ENCODE assay signal across 27 mouse cellular contexts in genomic region chr5:140570223-140570870, GRCm38 (mm10). TPM values are rescaled to one million over a fixed set of nuclear protein-coding genes. Genes with fewer than 3 reads are reported as not detected.
DNase-seq lines count a peak whose midpoint lies in the region; ATAC-seq and TF ChIP-seq lines count a peak whose summit lies in the region.
"Had no signal": no experiment of that assay in that cellular context is flagged by ENCODE, and none has a peak within 500 bp of the region (broad histone marks: within the 10 kb centered on the region; RNA-seq: fewer than 3 reads in every experiment).

No protein-coding gene starts in this region.

- no peak overlapping the region for H3K27ac ChIP-seq in midbrain, postnatal 0 days (ENCODE audit: low read depth, low read length)
- no peak overlapping the region for H3K27ac ChIP-seq in midbrain, embryonic 15.5 days
- no peak overlapping the region for H3K27ac ChIP-seq in thymus, adult 2 months (ENCODE audit: control insufficient read depth, insufficient read depth, low read length)
- H3K27ac ChIP-seq: hindbrain, embryonic 15.5 days; kidney, postnatal 0 days; liver, embryonic 13.5 days; midbrain, embryonic 13.5 days had no signal

- no peaks in the 10 kb centered on the region for H3K27me3 ChIP-seq in midbrain, postnatal 0 days (ENCODE audit: insufficient read depth, low read length)
- no peaks in the 10 kb centered on the region for H3K27me3 ChIP-seq in midbrain, embryonic 15.5 days (replicated peaks)
- H3K27me3 ChIP-seq in thymus, adult 2 months (ENCODE audit: control insufficient read depth, insufficient read depth, low read length), result no peaks in the 10 kb centered on the region
- H3K27me3 ChIP-seq: hindbrain, embryonic 15.5 days; limb, embryonic 13.5 days; liver, embryonic 13.5 days had no signal

- H3K9me3 ChIP-seq in midbrain, postnatal 0 days (ENCODE audit: low read length), result no peaks in the 10 kb centered on the region
- H3K9me3 ChIP-seq in midbrain, embryonic 15.5 days, result no peaks in the 10 kb centered on the region
- H3K9me3 ChIP-seq: hindbrain, embryonic 15.5 days; limb, embryonic 13.5 days; liver, embryonic 13.5 days; midbrain, embryonic 13.5 days had no signal

- TF ChIP-seq POLR2A in thymus, adult 2 months (IDR thresholded peaks at IDR 0.05; ENCODE audit: control insufficient read depth, extremely low read depth, insufficient read depth, low read length, poor library complexity), result no peak

- no peak overlapping the region for H3K4me3 ChIP-seq in midbrain, postnatal 0 days (ENCODE audit: low read depth, low read length)
- no peak overlapping the region for H3K4me3 ChIP-seq in midbrain, embryonic 15.5 days
- no peak overlapping the region for H3K4me3 ChIP-seq in thymus, adult 2 months (ENCODE audit: control insufficient read depth, insufficient read depth, low read length)
- H3K4me3 ChIP-seq: heart, adult 2 months; hindbrain, embryonic 15.5 days; limb, embryonic 13.5 days; liver, embryonic 13.5 days; midbrain, embryonic 13.5 days; myocyte had no signal

- peak; percentile 26; the same call in 1 of the 2 replicates for TF ChIP-seq CTCF in midbrain, postnatal 0 days (IDR thresholded peaks at IDR 0.05)
- TF ChIP-seq CTCF in thymus, adult 2 months (IDR thresholded peaks at IDR 0.05; ENCODE audit: borderline replicate concordance, control insufficient read depth, extremely low read depth, insufficient read depth, low read length, poor library complexity), result no peak

- H3K4me2 ChIP-seq in midbrain, postnatal 0 days (ENCODE audit: low read depth, low read length, poor library complexity, severe bottlenecking), result no peak overlapping the region
- H3K4me2 ChIP-seq in midbrain, embryonic 15.5 days, result no peak overlapping the region
- H3K4me2 ChIP-seq: hindbrain, embryonic 15.5 days; limb, embryonic 13.5 days; liver, embryonic 13.5 days; midbrain, embryonic 13.5 days had no signal

- WGBS in midbrain, postnatal 0 days, result 85% methylated on average over 13 of the region's 13 CpGs
- WGBS in midbrain, embryonic 15.5 days, result 89% methylated on average over 13 of the region's 13 CpGs
- 77% methylated on average over 13 of the region's 13 CpGs for WGBS in thymus, adult 2 months

- no peak overlapping the region for H3K9ac ChIP-seq in midbrain, postnatal 0 days (replicated peaks; ENCODE audit: low read length, poor library complexity, severe bottlenecking)
- no peak overlapping the region for H3K9ac ChIP-seq in midbrain, embryonic 15.5 days
- H3K9ac ChIP-seq: hindbrain, embryonic 15.5 days; limb, embryonic 13.5 days; liver, embryonic 13.5 days; midbrain, embryonic 13.5 days had no signal

- no peak for ATAC-seq in midbrain, postnatal 0 days (ENCODE audit: low FRiP score)
- no peak for ATAC-seq in midbrain, embryonic 15.5 days (replicated peaks)
- peak; percentile 30 for ATAC-seq in activated CD4-positive, CD25-positive, alpha-beta regulatory T cell, adult 4 months
- ATAC-seq: midbrain, embryonic 13.5 days had no signal

- no peaks in the 10 kb centered on the region for H3K4me1 ChIP-seq in midbrain, postnatal 0 days (ENCODE audit: insufficient read depth, low read length)
- H3K4me1 ChIP-seq in midbrain, embryonic 15.5 days, result peaks cover 4% of the 10 kb centered on the region
- peaks cover 44% of the 10 kb centered on the region for H3K4me1 ChIP-seq in thymus, adult 2 months (replicated peaks; ENCODE audit: control insufficient read depth, insufficient read depth, low read length)

- H3K36me3 ChIP-seq in midbrain, postnatal 0 days (ENCODE audit: insufficient read depth, low read length), result no peaks in the 10 kb centered on the region
- no peaks in the 10 kb centered on the region for H3K36me3 ChIP-seq in midbrain, embryonic 15.5 days (replicated peaks)
- H3K36me3 ChIP-seq in thymus, adult 2 months (ENCODE audit: control insufficient read depth, insufficient read depth, low read length), result no peaks in the 10 kb centered on the region
- H3K36me3 ChIP-seq: hindbrain, embryonic 15.5 days; limb, embryonic 13.5 days; liver, embryonic 13.5 days; midbrain, embryonic 13.5 days had no signal

- DNase-seq in midbrain, postnatal 0 days (ENCODE audit: low spot score), result no peak
- peak; percentile 53 for DNase-seq in ES-CJ7 (ENCODE audit: low read depth, low spot score)
- peak; percentile 34 for DNase-seq in telencephalon, adult 2 months (ENCODE audit: low read depth, low spot score)
- DNase-seq in thymus, adult 2 months, result no peak
- DNase-seq in thymus, adult 18-20 months, result no peak
- DNase-seq: adrenal gland, postnatal 14 days; cerebellum, adult 11-12 months; gastrocnemius, postnatal 10 days; heart, adult 2 months; heart, postnatal 4 days; kidney, adult 18-20 months; liver, embryonic 13.5 days; right cerebral cortex, postnatal 4 days had no signal

RNA-seq across cellular contexts. Expression of gene Grifin, which starts 5.5 kb away (rescaled TPM):
- not detected in 2 replicates for total RNA-seq in midbrain, postnatal 0 days (2014; rRNA removed)
- polyA plus RNA-seq in midbrain, postnatal 0 days (2015; fragmentation: Nextera tagmentation; extraction: Ambion mirVana), result 0.39 TPM in 1 of 2 replicates, not detected in the other
- polyA plus RNA-seq in midbrain, embryonic 15.5 days (2015; fragmentation: Nextera tagmentation; extraction: Ambion mirVana), result 0.41 TPM in 1 of 2 replicates, not detected in the other
- 1 to 10 TPM in 1 of 2 experiments, under 1 TPM in 1; 0.98 to 3.8 TPM for polyA plus RNA-seq in activated CD4-positive, CD25-positive, alpha-beta regulatory T cell, adult 4 months (2017; shearing (Covaris generic))
- 2.7 TPM in 2 replicates for polyA plus RNA-seq in thymus, adult 2 months (2012; rRNA removed)
- total RNA-seq: adrenal gland, postnatal 14 days; gastrocnemius, postnatal 10 days; heart, adult 2 months; heart, postnatal 4 days; layer of hippocampus, postnatal 25 days; left cerebral cortex, postnatal 14 days; megakaryocyte, adult 5-6 weeks; neutrophil, adult 5-6 weeks had no signal
- polyA plus RNA-seq: forebrain, embryonic 11.5 days; heart, adult 2 months; heart, embryonic 14.5 days; hindbrain, embryonic 15.5 days; kidney, postnatal 0 days; limb, embryonic 13.5 days; lung, embryonic 16.5 days; midbrain, embryonic 13.5 days; myocyte had no signal

RNA-seq across cellular contexts. Expression of gene Lfng, which starts 36.8 kb away (rescaled TPM):
- total RNA-seq in midbrain, postnatal 0 days (2014; rRNA removed), result 55.6 and 56.6 TPM in 2 replicates
- polyA plus RNA-seq in midbrain, postnatal 0 days (2015; fragmentation: Nextera tagmentation; extraction: Ambion mirVana), result 20.1 and 22.5 TPM in 2 replicates
- polyA plus RNA-seq in midbrain, embryonic 15.5 days (2015; fragmentation: Nextera tagmentation; extraction: Ambion mirVana), result 20.4 and 21.8 TPM in 2 replicates
- polyA plus RNA-seq in activated CD4-positive, CD25-positive, alpha-beta regulatory T cell, adult 4 months (2017; shearing (Covaris generic)), result 10 to 100 TPM; 33.9 to 35.5 TPM
- polyA plus RNA-seq in thymus, adult 2 months (2012; rRNA removed), result 141 and 171 TPM in 2 replicates

Comparison
In these comparisons a context has a peak if more than half of its experiments do, and no peak if none do; other contexts are left out.
1. DNase-seq: peak in ES-CJ7 (single experiment) and telencephalon, adult 2 months (single experiment); none in midbrain, postnatal 0 days (single experiment), thymus, adult 2 months (single experiment) and thymus, adult 18-20 months (0 of 2).